Mouse (Mus musculus) ovary, postnatal 10 days (tissue): ENCODE data around the gene Plin3.

Source experiments
- DNase-seq: peaks from one replicate; pipeline ENCODE4 v3.0.0; 2022; ENCODE audit warnings: low spot score

The Plin3 gene

GRCm38 (mm10) chr17:56300186-56300585 lies 7.5 kb upstream of the Plin3 start, which contains the start of gene Arrdc5:
Gene Arrdc5, minus strand, starts transcription at chr17:56300286.
- DNase-seq: no peak

DNA sequence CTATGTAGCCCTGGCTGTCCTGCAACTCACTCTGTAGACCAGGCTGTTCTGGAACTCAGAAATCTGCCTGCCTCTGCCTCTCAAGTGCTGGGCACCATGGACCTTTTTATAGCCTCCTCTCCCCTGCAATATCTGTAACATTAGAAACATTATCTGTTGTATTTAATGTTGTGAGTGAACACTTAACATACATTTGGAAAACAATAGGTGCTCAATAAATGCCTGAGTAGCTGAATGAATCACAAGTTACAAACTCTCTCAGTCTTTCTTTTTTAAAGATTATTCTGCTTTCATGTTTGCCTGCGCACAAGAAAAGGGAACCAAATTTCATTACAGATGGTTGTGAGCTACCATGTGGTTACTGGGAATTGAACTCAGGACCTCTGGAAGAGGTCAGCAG lies 5.6 kb upstream of the Plin3 start:
- DNase-seq: no peak

DNA sequence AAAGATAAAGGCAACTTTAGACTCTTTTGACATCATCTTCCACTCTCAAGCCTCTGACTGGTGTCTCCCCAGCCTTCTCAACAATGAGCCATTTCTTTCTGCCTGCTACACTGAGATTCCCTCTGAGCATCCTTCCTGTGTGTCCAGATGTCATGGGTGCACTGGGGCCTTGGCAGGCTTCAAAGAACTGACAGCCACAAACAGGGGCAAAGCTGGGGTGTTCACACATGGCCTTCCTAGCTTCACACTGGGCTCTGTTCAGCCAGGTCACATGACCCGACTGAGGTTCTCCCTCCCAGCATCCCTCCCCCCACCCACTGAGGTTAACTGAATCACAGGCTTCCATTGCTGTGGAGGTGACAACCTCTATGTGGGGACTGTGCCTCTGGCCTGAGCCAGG lies 3.5 kb upstream of the Plin3 start:
- DNase-seq: no peak

- no peak for DNase-seq
Measured at GRCm38 (mm10) chr17:56294241-56294640, 1.6 kb upstream of the Plin3 start.

DNA sequence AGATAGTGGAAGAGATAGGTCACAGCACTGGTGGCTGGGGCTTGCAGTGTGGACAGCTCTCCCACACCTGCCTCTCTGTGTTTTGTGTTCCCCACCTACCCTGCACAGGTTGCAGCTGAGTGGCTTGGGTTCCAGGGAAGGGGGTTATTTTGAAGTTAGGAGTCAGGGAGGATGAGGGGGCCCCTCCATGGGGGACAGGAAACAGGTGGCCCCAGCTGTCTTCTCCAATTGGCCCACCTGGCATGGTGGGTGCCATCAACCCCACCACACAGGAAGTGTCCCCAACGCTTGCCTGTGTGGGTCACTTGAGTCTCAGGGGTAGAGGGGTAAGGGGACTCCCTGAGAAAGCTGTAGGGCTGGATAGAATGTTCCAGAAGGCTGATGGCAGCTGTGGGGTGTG lies 618 bp upstream of the Plin3 start:
- no peak for DNase-seq

DNA sequence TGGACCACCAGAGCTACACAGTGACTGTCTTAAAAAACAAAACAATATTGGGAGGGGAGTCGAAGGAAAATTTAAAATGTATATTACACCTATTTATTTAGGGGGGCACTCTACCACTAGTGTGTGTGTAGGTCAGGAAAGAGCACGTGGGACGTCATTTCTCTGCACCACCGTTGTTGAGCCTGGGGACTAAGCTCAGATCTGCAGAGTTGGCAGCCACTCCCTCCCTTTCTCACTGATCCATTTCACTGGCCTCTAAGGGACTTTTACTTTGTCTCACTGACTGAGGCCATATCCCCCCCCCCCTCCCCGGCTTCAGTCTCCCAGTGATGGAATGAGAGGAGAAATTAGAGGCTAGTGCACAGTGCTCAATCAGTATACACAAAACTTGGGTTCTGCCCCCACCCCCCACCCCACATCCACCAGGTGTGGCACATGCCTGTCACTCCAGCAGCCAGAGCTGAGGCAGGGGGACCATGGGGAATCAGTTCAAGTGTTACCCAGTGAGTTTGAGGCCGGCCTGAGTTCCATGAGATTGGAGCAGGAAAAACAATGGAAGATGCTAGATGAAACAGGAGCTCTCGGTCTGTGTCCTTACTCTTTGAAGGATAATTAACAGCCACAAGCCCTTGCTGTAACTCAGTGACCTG lies 722 bp downstream of the Plin3 start:
- no peak for DNase-seq

DNA sequence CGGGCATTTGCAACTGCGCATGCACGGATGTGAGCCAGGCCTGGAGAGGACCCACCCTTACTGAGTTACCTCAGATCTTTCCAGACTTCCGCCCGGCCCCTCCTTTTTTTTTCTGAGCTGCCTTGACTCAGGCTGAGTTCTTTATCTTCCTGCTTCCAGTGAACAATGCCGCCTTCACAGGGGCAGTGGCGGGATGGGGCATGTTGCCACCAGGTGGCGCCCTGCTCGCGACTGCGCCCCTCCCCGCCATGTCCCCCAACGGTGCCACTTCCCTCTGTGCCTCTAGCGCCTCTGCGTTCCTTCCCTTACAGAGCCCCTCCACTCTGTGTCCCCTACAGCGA lies 1.5 kb downstream of the Plin3 start:
- DNase-seq: peak; percentile 84

GRCm38 (mm10) chr17:56290388-56291170 lies 2.1 kb downstream of the Plin3 start:
- DNase-seq: peak; percentile 100

DNA sequence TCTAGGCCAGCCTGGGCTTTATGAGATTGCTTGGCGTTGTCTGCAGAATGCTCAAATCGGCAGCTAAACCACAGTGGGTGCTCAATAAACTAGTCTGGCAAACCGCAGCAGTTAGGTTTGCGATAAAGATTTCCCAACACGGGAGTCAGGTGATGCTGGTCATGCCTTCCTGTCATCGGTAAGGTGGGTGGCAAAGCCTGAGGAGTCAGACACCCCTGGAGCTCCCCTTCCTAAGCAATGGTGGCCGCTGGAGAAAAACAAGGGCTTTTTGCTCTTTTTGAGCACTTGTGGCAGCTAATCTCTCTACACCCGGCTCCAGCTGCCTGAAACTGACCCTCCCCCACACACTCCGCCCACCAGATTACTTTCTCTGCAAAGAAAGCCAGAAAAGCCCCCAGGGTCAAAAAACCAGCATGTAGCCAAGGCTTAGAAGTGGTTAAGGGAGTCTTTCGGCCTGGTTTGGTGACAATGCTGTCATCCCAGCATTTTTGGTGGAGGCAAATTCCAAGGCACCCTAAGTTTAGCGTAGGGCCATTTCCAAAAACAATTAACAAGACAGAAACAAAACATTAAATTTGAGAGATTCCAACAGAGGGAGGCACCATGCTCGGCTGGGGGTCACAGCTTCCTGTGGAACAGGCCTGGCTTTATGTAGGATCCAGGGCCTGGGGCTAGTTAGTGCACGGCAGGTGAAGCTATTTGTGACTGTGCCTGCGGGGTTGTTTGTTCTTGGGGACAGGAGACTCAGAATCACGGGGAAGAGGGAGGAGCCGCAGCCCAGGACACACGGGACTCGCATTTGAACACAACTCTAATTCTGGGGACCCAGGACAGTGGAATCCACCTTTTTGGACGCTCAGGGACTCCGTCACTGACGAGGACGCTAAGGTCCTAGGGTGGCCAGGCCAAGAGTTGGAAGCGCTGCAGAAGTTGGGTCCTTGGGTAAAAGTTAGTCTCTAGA lies 3.0 kb downstream of the Plin3 start:
- no peak for DNase-seq

DNA sequence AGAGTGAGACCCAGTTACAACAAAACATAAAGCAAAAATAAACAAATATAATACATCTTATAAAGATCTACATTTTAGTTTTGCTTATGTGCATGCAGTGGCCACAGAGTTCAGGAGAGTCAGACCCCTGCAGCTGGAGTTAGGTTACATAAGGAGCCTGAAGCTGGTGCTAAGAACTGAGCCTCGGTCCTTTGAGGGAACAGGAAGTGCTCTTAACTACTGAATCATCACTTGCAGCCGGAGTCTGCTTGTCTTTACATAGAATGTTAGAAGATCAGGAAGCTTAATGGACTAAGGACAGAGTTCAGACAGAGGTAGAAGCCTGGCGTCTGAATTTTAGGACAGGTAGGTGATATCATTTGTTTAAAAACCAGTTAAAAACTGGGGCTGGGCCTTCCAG lies 3.8 kb downstream of the Plin3 start:
- no peak for DNase-seq

DNA sequence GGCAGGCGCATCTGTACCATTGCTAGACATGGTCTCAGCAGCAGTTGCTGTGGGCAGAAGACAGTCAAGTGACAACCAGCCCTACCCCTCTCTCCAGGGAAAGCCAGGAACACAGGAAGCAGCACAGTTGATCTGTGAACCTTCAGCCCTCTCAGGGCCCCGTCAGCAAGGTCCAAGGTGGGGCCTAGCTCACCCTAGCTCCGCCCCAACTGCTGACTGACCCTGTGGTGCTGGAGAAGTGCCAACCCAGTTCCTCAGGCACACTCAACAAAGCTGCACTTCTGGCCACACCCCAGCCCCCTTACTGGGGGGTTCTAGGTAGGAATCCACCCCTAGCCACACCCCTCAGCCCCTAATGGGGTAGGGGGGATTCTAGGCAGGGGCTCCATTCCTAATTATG lies 4.8 kb downstream of the Plin3 start:
- no peak for DNase-seq

DNA sequence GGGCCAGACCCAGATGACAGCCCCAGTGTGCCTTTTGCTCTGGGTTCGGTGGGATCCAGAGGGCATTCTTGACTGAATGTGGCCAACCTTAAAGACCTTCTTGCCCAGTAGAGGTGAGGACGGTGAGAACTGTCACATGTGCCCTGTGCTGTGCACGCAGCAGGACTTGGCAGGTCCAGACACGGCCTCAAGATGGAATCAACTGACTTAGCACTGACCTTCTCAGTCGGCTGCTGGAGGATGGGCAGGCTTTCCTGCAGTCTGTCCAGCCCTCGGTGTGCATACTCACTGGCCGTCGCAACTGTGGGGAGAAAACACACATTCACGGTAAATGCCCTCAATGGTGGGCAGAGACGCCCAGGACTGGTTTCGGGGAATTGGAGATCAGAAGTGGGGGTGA lies 6.7 kb downstream of the Plin3 start:
- no peak for DNase-seq

DNA sequence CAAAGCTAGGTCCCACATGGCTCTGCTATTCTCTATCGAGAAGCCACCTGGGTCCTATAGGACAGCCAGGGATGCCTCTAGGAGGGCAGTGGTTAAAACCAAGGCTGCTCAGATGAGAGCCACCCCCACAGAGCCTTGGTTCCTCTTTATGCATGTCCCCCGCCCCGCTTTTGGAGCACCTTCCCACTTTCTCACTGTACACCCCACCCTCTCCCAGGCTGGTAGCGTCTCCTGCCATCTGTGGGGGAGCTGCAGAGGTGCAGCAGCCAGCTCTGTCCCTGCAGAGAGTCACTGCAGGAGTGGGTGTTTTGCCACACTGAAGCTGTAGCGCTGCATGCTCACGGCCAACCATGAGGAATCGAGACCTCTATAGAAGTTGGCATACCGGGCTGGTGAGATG lies 9.4 kb downstream of the Plin3 start:
- DNase-seq: no peak

DNA sequence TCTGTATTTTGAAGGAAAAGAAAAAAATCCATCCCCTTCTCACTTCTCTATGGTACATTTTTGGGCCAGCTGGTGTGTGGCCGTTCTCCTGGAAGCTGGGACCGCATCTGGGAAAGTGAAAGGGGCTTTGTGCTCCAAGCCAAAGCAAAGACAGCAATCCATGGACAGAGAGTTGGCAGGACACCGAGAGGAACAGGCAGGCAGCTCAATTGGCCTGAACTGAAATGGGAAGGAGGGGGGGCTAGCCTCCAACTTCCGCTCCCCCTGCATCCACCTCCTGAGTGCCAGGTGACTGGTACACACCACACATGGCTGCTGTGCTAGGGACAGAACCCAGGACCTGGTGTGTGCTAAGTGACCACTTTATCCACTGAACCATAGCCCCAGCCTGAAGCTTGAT lies 9.9 kb downstream of the Plin3 start:
- DNase-seq: no peak

- DNase-seq: no peak
Measured at GRCm38 (mm10) chr17:56281193-56281592, 11.5 kb downstream of the Plin3 start.

DNA sequence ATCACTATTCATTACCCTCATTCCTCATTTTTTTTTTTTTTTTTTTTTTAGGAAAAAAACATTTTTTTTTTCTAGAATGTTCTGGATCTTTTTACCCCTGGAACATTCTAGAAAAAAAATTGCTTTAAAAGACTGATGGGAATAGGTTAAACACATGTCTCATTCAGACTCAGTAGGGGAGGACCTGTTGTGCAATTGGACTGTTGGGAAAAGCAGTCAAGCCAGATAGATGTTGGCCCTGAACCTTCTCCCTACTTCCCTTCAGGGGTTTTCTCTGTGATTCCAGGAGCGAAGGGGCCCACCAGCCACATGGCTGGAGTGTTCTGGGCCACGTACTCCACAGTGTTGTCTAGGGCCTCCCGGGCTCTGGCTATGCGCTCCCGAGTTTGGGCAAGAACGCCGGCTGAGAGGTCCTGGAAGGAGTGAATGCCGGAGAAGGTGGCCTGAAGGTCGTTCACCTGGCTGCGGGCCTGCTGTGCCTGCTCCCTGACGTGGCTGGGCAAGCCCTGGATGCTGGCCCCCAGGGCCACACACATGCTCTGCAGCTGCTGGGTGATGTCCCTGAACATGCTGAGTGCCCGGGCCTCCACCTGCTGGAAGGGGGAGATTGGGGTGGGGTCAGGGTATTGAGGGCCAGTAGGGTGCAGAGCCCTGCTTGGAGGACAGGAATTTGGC lies 13.1 kb downstream of the Plin3 start:
- no peak for DNase-seq

GRCm38 (mm10) chr17:56278340-56278739 lies 14.3 kb downstream of the Plin3 start:
- DNase-seq: no peak

GRCm38 (mm10) chr17:56277567-56277893 lies 15.1 kb downstream of the Plin3 start:
- no peak for DNase-seq

- peak; percentile 62 for DNase-seq
Measured at GRCm38 (mm10) chr17:56276643-56277566, 15.8 kb downstream of the Plin3 start, which contains the start of gene Ticam1. Gene Ticam1, minus strand, starts transcription at chr17:56276786.

DNA sequence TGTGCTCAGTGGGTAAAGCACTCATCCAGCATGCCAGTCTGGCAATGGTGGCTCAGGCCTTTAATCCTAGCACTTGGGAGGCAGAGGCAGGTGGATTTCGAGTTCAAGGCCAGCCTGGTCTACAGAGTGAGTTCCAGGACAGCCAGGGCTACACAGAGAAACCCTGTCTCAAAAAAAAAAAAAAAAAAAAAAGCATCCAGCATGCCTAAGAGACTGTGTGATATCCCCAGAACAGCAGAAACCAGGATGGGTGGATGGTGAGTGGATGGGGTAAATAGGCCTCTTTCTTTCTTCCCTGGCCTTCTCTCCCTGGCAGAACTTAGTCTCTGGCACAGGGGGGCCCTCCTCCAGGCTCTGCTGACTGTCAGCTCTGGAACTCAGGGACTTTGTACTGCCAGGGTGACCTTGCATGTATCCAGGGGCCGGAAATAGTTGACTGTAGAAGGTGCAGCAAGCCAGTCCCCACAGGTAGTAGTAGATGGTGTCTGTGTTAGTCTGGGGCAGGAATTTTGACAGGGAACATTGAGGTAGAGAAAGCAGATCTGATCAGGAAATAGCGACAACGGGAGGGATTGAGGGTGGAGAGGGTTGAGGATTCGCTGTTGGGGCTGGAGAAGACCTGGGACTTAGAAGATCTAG lies 16.7 kb downstream of the Plin3 start:
- DNase-seq: no peak

- no peak for DNase-seq
Measured at GRCm38 (mm10) chr17:56273986-56274385, 18.7 kb downstream of the Plin3 start.
